Mouse (Mus musculus): Measurements from ENCODE around the gene Srgn. TPM values are rescaled to one million over a fixed set of nuclear protein-coding genes. Genes with fewer than 3 reads are reported as not detected.
"Not testable (repeated sequence)": the region's sequence is repeated elsewhere in the genome, so short reads cannot be mapped to it uniquely, and the experiment has no call there.

The Srgn gene
- polyA plus RNA-seq, 1 experiment from 2014 or later: 59.2 TPM

- ATAC-seq (replicated peaks; ENCODE audit: low FRiP score): peak; percentile 60
Measured at GRCm38 (mm10) chr10:62485878-62486582, 41.2 kb downstream of the Srgn start.

DNA sequence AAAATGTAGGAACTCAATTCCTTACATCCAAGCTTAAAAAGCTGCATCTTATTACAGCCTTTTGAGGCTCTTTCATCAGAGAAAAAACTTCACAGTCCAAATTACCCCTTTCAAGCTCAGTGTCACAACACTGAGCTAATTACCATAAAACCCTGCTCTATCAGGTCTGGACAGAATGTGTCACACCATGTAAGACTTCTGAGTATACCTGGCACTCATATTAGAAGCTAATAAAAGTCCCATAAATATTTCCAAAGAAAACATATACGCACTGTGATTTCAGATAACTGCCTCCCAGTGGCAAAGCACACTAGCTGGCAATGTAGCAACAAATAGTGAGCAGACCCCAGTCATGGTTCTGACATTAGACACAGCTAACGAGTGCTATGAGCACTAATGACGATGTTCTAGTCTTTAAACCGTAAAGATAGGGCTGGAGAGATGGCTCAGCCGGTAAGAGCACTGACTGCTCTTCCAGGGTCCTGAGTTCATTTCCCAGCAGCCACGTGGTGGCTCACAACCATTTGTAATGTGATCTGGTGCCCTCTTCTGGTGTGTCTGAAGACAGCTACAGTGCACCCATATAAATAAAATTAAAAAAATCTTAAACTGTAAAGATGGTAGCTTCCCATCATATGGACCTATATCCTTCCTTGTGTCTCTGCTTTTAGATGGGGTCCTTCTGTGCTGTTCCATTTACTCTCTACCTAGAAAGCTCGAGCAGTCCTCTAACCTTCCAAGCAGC is 46.0 kb downstream of the Srgn start:
- no peak overlapping the region for H3K4me3 ChIP-seq (ENCODE audit: low read depth, low read length)
- no peak overlapping the region for H3K4me2 ChIP-seq
- WGBS: 69% methylated on average over 7 of the region's 7 CpGs
- no peak overlapping the region for H3K9ac ChIP-seq (ENCODE audit: low read depth, low read length)
- H3K4me1 ChIP-seq (replicated peaks; ENCODE audit: control insufficient read depth, insufficient read depth, low read length): no peaks in the 10 kb centered on the region
- no peak overlapping the region for H3K27ac ChIP-seq (ENCODE audit: low read depth, low read length)
- ATAC-seq (replicated peaks; ENCODE audit: low FRiP score) (no peak), DNase-seq (ENCODE audit: low spot score) (no peak)
- H3K27me3 ChIP-seq (replicated peaks; ENCODE audit: control insufficient read depth, insufficient read depth, low read length): no peaks in the 10 kb centered on the region
- H3K9me3 ChIP-seq (ENCODE audit: control insufficient read depth, low read length): no peaks in the 10 kb centered on the region
- peaks cover 4% of the 10 kb centered on the region; the same call in 1 of the 2 replicates for H3K36me3 ChIP-seq (ENCODE audit: control insufficient read depth, insufficient read depth, low read length)

More at GRCm38 (mm10) chr10:62485878-62486582, 41.2 kb downstream of the Srgn start:
- Histone ChIP-seq H3K9me3 (ENCODE audit: control insufficient read depth, low read length) (no peaks in the 10 kb centered on the region), H3K27me3 (replicated peaks; ENCODE audit: control insufficient read depth, insufficient read depth, low read length) (no peaks in the 10 kb centered on the region), H3K9ac (ENCODE audit: low read depth, low read length) (peak overlapping the region; percentile 87), H3K36me3 (ENCODE audit: control insufficient read depth, insufficient read depth, low read length) (no peaks in the 10 kb centered on the region), H3K4me2 (peak overlapping the region; percentile 75), H3K4me1 (replicated peaks; ENCODE audit: control insufficient read depth, insufficient read depth, low read length) (peaks cover 9% of the 10 kb centered on the region; the same call in 1 of the 2 replicates), H3K4me3 (ENCODE audit: low read depth, low read length) (peak overlapping the region; percentile 94), H3K27ac (ENCODE audit: low read depth, low read length) (peak overlapping the region; percentile 84)
- DNase-seq (ENCODE audit: low spot score): no peak
- under 1% methylated on average over 48 of the region's 48 CpGs for WGBS

DNA sequence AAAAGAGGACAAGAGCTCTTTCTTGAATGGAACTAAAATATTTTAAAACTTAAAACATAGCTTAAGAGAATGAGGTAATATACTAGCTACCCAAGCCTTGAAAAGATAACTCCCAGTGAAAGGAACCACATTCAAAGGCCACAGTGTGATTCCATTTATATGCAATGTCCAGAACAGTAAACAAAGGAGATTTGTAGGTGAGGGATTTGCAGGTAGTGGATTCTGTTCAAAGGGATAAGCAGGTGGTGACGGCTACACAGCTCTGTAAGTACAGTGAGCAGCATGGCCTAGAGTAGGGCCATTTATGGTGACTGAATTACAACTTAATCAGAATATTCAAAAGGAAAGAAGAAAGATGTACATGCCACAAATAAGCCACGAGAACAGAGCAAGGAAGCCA is 50.3 kb downstream of the Srgn start:
- Histone ChIP-seq H3K9ac (ENCODE audit: low read depth, low read length) (no peak overlapping the region), H3K4me3 (ENCODE audit: low read depth, low read length) (no peak overlapping the region), H3K27ac (ENCODE audit: low read depth, low read length) (no peak overlapping the region), H3K9me3 (ENCODE audit: control insufficient read depth, low read length) (no peaks in the 10 kb centered on the region), H3K4me1 (replicated peaks; ENCODE audit: control insufficient read depth, insufficient read depth, low read length) (no peaks in the 10 kb centered on the region), H3K27me3 (replicated peaks; ENCODE audit: control insufficient read depth, insufficient read depth, low read length) (no peaks in the 10 kb centered on the region), H3K36me3 (ENCODE audit: control insufficient read depth, insufficient read depth, low read length) (peaks cover 4% of the 10 kb centered on the region; the same call in 1 of the 2 replicates), H3K4me2 (no peak overlapping the region)
- DNase-seq (ENCODE audit: low spot score) (no peak), ATAC-seq (replicated peaks; ENCODE audit: low FRiP score) (no peak)
- WGBS: 82% methylated on average over 2 of the region's 2 CpGs

GRCm38 (mm10) chr10:62474944-62475343 is 52.3 kb downstream of the Srgn start:
- Histone ChIP-seq H3K36me3 (ENCODE audit: control insufficient read depth, insufficient read depth, low read length) (peaks cover 4% of the 10 kb centered on the region; the same call in 1 of the 2 replicates), H3K27ac (ENCODE audit: low read depth, low read length) (no peak overlapping the region), H3K27me3 (replicated peaks; ENCODE audit: control insufficient read depth, insufficient read depth, low read length) (no peaks in the 10 kb centered on the region), H3K9me3 (ENCODE audit: control insufficient read depth, low read length) (no peaks in the 10 kb centered on the region), H3K4me3 (ENCODE audit: low read depth, low read length) (no peak overlapping the region), H3K9ac (ENCODE audit: low read depth, low read length) (no peak overlapping the region), H3K4me1 (replicated peaks; ENCODE audit: control insufficient read depth, insufficient read depth, low read length) (no peaks in the 10 kb centered on the region), H3K4me2 (no peak overlapping the region)
- ATAC-seq (replicated peaks; ENCODE audit: low FRiP score) (no peak), DNase-seq (ENCODE audit: low spot score) (no peak)
- WGBS: 89% methylated on average over 10 of the region's 10 CpGs

- DNase-seq (ENCODE audit: low spot score) (no peak), ATAC-seq (replicated peaks; ENCODE audit: low FRiP score) (no peak)
- H3K27me3 ChIP-seq (replicated peaks; ENCODE audit: control insufficient read depth, insufficient read depth, low read length): no peaks in the 10 kb centered on the region
- H3K36me3 ChIP-seq (ENCODE audit: control insufficient read depth, insufficient read depth, low read length): no peaks in the 10 kb centered on the region; the same call in 1 of the 2 replicates
- H3K4me2 ChIP-seq: no peak overlapping the region
- H3K4me1 ChIP-seq (replicated peaks; ENCODE audit: control insufficient read depth, insufficient read depth, low read length): no peaks in the 10 kb centered on the region
- WGBS: 70% methylated on average over 5 of the region's 5 CpGs
- H3K27ac ChIP-seq (ENCODE audit: low read depth, low read length): no peak overlapping the region
- H3K9me3 ChIP-seq (ENCODE audit: control insufficient read depth, low read length): no peaks in the 10 kb centered on the region
- no peak overlapping the region for H3K4me3 ChIP-seq (ENCODE audit: low read depth, low read length)
- no peak overlapping the region for H3K9ac ChIP-seq (ENCODE audit: low read depth, low read length)
Measured at GRCm38 (mm10) chr10:62471105-62471504, 56.1 kb downstream of the Srgn start.

DNA sequence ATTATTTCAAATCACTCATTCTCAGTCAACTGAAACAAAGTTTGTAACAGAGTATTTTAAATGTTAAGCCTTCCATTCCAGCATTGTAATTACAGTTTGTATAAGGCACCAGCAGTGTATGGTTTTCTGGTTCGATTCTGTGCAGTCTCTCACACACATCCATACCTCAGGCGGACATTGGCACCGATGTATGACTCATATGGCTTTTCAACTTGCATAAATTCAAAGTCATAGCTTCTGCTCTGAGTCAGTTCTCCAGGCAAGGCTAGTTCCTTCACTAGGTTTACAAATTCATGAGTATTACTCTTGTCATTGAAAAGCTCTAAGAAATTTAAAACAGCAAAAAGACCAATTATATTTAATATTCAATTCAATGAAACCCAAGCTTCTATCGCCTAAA is 57.5 kb downstream of the Srgn start:
- Histone ChIP-seq H3K9me3 (ENCODE audit: control insufficient read depth, low read length) (no peaks in the 10 kb centered on the region), H3K4me1 (replicated peaks; ENCODE audit: control insufficient read depth, insufficient read depth, low read length) (no peaks in the 10 kb centered on the region), H3K27ac (ENCODE audit: low read depth, low read length) (no peak overlapping the region), H3K9ac (ENCODE audit: low read depth, low read length) (no peak overlapping the region), H3K36me3 (ENCODE audit: control insufficient read depth, insufficient read depth, low read length) (no peaks in the 10 kb centered on the region; the same call in 1 of the 2 replicates), H3K27me3 (replicated peaks; ENCODE audit: control insufficient read depth, insufficient read depth, low read length) (no peaks in the 10 kb centered on the region), H3K4me2 (no peak overlapping the region), H3K4me3 (ENCODE audit: low read depth, low read length) (no peak overlapping the region)
- DNase-seq (ENCODE audit: low spot score) (no peak), ATAC-seq (replicated peaks; ENCODE audit: low FRiP score) (no peak)
- 93% methylated on average over 4 of the region's 4 CpGs for WGBS

GRCm38 (mm10) chr10:62461321-62461720 is 65.9 kb downstream of the Srgn start:
- Histone ChIP-seq H3K27ac (ENCODE audit: low read depth, low read length) (no peak overlapping the region), H3K4me3 (ENCODE audit: low read depth, low read length) (no peak overlapping the region), H3K4me2 (no peak overlapping the region), H3K36me3 (ENCODE audit: control insufficient read depth, insufficient read depth, low read length) (peaks cover 28% of the 10 kb centered on the region), H3K9ac (ENCODE audit: low read depth, low read length) (no peak overlapping the region), H3K27me3 (replicated peaks; ENCODE audit: control insufficient read depth, insufficient read depth, low read length) (no peaks in the 10 kb centered on the region), H3K9me3 (ENCODE audit: control insufficient read depth, low read length) (no peaks in the 10 kb centered on the region), H3K4me1 (replicated peaks; ENCODE audit: control insufficient read depth, insufficient read depth, low read length) (no peaks in the 10 kb centered on the region)
- DNase-seq (ENCODE audit: low spot score) (no peak), ATAC-seq (replicated peaks; ENCODE audit: low FRiP score) (no peak)

GRCm38 (mm10) chr10:62452001-62452400 is 75.2 kb downstream of the Srgn start:
- not testable (repeated sequence) for H3K4me3 ChIP-seq (ENCODE audit: low read depth, low read length); H3K27ac ChIP-seq (ENCODE audit: low read depth, low read length); H3K9me3 ChIP-seq (ENCODE audit: control insufficient read depth, low read length); H3K36me3 ChIP-seq (ENCODE audit: control insufficient read depth, insufficient read depth, low read length); H3K4me1 ChIP-seq (replicated peaks; ENCODE audit: control insufficient read depth, insufficient read depth, low read length); H3K9ac ChIP-seq (ENCODE audit: low read depth, low read length); DNase-seq (ENCODE audit: low spot score); H3K27me3 ChIP-seq (replicated peaks; ENCODE audit: control insufficient read depth, insufficient read depth, low read length); ATAC-seq (replicated peaks; ENCODE audit: low FRiP score); H3K4me2 ChIP-seq
- 65% methylated on average over 11 of the region's 11 CpGs for WGBS

Measured in liver, embryonic 11.5 days (tissue).